Mouse (Mus musculus) forelimb bud, embryonic 11.5 days (tissue): ENCODE data around the gene L3hypdh.

Experiments used
- DNase-seq: peaks from one replicate; pipeline ENCODE4 v3.0.0-alpha.2; 2012; ENCODE audit warnings: low read depth, low spot score

L3hypdh gene

GRCm38 (mm10) chr12:72085329-72086165 lies at the start of gene L3hypdh, which contains the start of gene Jkamp:
Gene L3hypdh (minus strand): TSS chr12:72085439.
Gene Jkamp (plus strand): TSS chr12:72085589.
- peak; percentile 99 for DNase-seq

- no peak for DNase-seq
Observed at GRCm38 (mm10) chr12:72129203-72129602, 44.0 kb upstream of the L3hypdh start.

GRCm38 (mm10) chr12:72115686-72116345 lies 30.6 kb upstream of the L3hypdh start:
- DNase-seq = no peak

GRCm38 (mm10) chr12:72115126-72115525 lies 29.9 kb upstream of the L3hypdh start:
- DNase-seq = no peak

GRCm38 (mm10) chr12:72104525-72105281 lies 19.5 kb upstream of the L3hypdh start:
- peak; percentile 76 for DNase-seq

GRCm38 (mm10) chr12:72104027-72104426 lies 18.8 kb upstream of the L3hypdh start:
- DNase-seq = no peak

- no peak for DNase-seq
Observed at GRCm38 (mm10) chr12:72102776-72103175, 17.5 kb upstream of the L3hypdh start.

- no peak for DNase-seq
Observed at GRCm38 (mm10) chr12:72096966-72097365, 11.7 kb upstream of the L3hypdh start.

- no peak for DNase-seq
Observed at GRCm38 (mm10) chr12:72089802-72090201, 4.6 kb upstream of the L3hypdh start.

GRCm38 (mm10) chr12:72086166-72086825 lies 1.1 kb upstream of the L3hypdh start:
- DNase-seq = no peak

GRCm38 (mm10) chr12:72085024-72085328 lies 263 bp downstream of the L3hypdh start:
- no peak for DNase-seq

- peak; percentile 36 for DNase-seq
Observed at GRCm38 (mm10) chr12:72084261-72085023, 797 bp downstream of the L3hypdh start.

- DNase-seq = no peak
Observed at GRCm38 (mm10) chr12:72083265-72083664, 2.0 kb downstream of the L3hypdh start.

GRCm38 (mm10) chr12:72082370-72082769 lies 2.9 kb downstream of the L3hypdh start:
- no peak for DNase-seq

- no peak for DNase-seq
Observed at GRCm38 (mm10) chr12:72081961-72082360, 3.3 kb downstream of the L3hypdh start.

- DNase-seq = no peak
Observed at GRCm38 (mm10) chr12:72078248-72078647, 7.0 kb downstream of the L3hypdh start.

- DNase-seq = peak; percentile 77
Observed at GRCm38 (mm10) chr12:72070327-72071269, 14.6 kb downstream of the L3hypdh start, which contains the start of gene Gpr135. Gene Gpr135 (minus strand): TSS chr12:72071125.

GRCm38 (mm10) chr12:72069626-72070326 lies 15.5 kb downstream of the L3hypdh start:
- DNase-seq = no peak

- DNase-seq = no peak
Observed at GRCm38 (mm10) chr12:72057780-72058179, 27.5 kb downstream of the L3hypdh start.
